Mouse (Mus musculus) bone marrow macrophage, adult 2 months (primary cell): ENCODE data around the gene Il21r.

Experiments
- CTCF ChIP-seq: IDR thresholded peaks from 2 replicates; pipeline ENCODE4 v1.5.1; 2012; ENCODE audit warnings: low read depth, mild to moderate bottlenecking, low read length, moderate library complexity
- POLR2A ChIP-seq: IDR thresholded peaks from 2 replicates; pipeline ENCODE4 v1.6.1; 2012; ENCODE audit warnings: mild to moderate bottlenecking, low read depth, low read length, borderline replicate concordance

- TF ChIP-seq CTCF, result no peak
- TF ChIP-seq POLR2A, result no peak
Measured at GRCm38 (mm10) chr7:125643880-125644279, 40.7 kb downstream of the Il21r start.
